Mouse (Mus musculus): Measurements from ENCODE around the gene Twist2. TPM values are rescaled to one million over a fixed set of nuclear protein-coding genes. Genes with fewer than 3 reads are reported as not detected.

Twist2 gene
- polyA plus RNA-seq, 1 experiment from 2014 or later = 45.3 TPM

DNA sequence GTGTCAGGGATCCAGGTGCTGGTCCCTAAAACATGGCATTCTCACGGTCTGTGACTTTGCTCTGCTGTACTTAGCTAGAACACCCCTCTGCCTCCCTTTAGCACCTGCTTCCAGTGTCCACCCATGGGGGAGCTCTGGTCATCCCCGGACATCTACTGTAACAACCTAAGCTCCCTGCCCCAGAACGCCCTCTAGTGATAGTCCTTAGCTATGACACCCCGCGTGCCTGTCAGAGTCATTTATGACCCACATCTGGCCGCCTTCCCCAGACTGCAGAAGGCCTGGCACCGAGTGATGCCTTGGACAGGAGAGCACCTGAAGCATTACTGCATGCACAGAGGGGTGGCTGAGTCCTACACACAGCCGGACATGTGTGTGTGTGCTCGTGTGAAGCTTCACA, 18.0 kb downstream of the Twist2 start:
- WGBS = 41% methylated on average over 9 of the region's 9 CpGs
- H3K4me3 ChIP-seq (replicated peaks) = no peak overlapping the region
- no peak overlapping the region for H3K27ac ChIP-seq
- no peak for ATAC-seq (ENCODE audit: insufficient number of reproducible peaks, insufficient read depth, low FRiP score, low TSS enrichment, low read depth)
- 0 out of 2 replicates have a peak, but pooled peaks cover 5% of the 10 kb centered on the region for H3K36me3 ChIP-seq
- H3K9me3 ChIP-seq = no peaks in the 10 kb centered on the region
- H3K9ac ChIP-seq (replicated peaks) = no peak overlapping the region
- H3K4me2 ChIP-seq = no peak overlapping the region
- no peaks in the 10 kb centered on the region; the same call in 1 of the 2 replicates for H3K27me3 ChIP-seq
- peaks cover 46% of the 10 kb centered on the region for H3K4me1 ChIP-seq (replicated peaks)

DNA sequence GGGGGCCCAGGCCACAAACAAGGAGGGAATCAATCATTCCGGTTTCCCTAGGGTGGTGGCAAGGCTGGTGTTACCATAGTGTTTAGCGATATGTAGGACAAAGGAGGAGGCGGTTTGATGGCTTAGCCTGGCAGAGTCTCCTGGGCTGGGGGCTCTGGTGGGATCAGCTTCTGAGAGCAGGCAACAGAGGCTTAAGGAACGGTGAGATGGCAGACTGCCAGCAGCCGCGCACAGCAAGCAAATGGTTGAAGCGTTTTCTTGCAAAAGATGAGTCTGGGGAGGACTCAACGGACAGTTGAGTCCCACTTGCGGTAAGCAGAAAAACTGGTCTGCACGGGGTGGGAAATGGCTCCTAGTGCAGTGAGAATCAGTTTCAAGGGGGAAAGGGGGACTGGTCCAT, 19.3 kb downstream of the Twist2 start:
- 82% methylated on average over 10 of the region's 10 CpGs for WGBS
- H3K4me3 ChIP-seq (replicated peaks) = no peak overlapping the region

DNA sequence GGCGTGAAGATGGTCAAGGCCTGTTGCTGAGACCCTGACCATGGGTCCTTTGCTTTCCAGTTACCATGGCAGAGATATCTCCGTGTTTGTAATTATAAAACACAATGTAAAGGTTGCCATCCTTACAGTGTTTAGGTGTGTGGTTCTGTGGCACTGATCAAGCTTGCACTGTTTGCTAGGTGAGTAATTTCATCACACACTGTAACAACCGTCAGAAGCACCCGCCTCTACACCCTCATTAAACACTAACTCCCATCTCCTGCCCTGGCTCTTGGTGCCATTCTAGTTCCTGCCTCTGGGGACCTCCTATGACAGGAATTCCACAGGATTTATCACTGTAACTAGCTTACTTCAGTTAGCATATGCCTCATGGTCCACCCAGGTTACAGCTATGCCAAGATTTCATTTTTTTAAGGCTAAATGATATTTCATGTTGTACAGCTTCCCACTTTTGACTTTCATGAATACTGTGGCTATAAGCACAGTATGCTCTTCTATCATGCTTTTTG, 21.1 kb downstream of the Twist2 start:
- Histone ChIP-seq H3K9ac (replicated peaks) (no peak overlapping the region), H3K4me2 (no peak overlapping the region), H3K36me3 (0 out of 2 replicates have a peak, but pooled peaks cover 8% of the 10 kb centered on the region), H3K27ac (no peak overlapping the region), H3K4me3 (replicated peaks) (no peak overlapping the region), H3K4me1 (replicated peaks) (peaks cover 62% of the 10 kb centered on the region), H3K9me3 (no peaks in the 10 kb centered on the region), H3K27me3 (no peaks in the 10 kb centered on the region; the same call in 1 of the 2 replicates)
- ATAC-seq (ENCODE audit: insufficient number of reproducible peaks, insufficient read depth, low FRiP score, low TSS enrichment, low read depth) = no peak
- 78% methylated on average over 4 of the region's 4 CpGs for WGBS

More for the DNA sequence above, 19.3 kb downstream of the Twist2 start:
- Histone ChIP-seq H3K27ac (no peak overlapping the region), H3K27me3 (no peaks in the 10 kb centered on the region; the same call in 1 of the 2 replicates), H3K9me3 (no peaks in the 10 kb centered on the region), H3K9ac (replicated peaks) (no peak overlapping the region), H3K36me3 (0 out of 2 replicates have a peak, but pooled peaks cover 5% of the 10 kb centered on the region), H3K4me2 (no peak overlapping the region), H3K4me1 (replicated peaks) (peaks cover 57% of the 10 kb centered on the region)
- ATAC-seq (ENCODE audit: insufficient number of reproducible peaks, insufficient read depth, low FRiP score, low TSS enrichment, low read depth) = no peak

GRCm38 (mm10) chr1:91823530-91823929, 22.3 kb downstream of the Twist2 start:
- H3K27ac ChIP-seq = 0 out of 2 replicates have a peak overlapping the region, but pooled peaks have one; percentile 35
- no peak overlapping the region for H3K4me2 ChIP-seq
- no peak for ATAC-seq (ENCODE audit: insufficient number of reproducible peaks, insufficient read depth, low FRiP score, low TSS enrichment, low read depth)
- no peak overlapping the region for H3K9ac ChIP-seq (replicated peaks)
- H3K9me3 ChIP-seq = no peaks in the 10 kb centered on the region
- no peaks in the 10 kb centered on the region; the same call in 1 of the 2 replicates for H3K27me3 ChIP-seq
- WGBS = 39% methylated on average over 3 of the region's 3 CpGs
- H3K36me3 ChIP-seq = 0 out of 2 replicates have a peak, but pooled peaks cover 6% of the 10 kb centered on the region
- H3K4me3 ChIP-seq (replicated peaks) = no peak overlapping the region
- peaks cover 64% of the 10 kb centered on the region for H3K4me1 ChIP-seq (replicated peaks)

DNA sequence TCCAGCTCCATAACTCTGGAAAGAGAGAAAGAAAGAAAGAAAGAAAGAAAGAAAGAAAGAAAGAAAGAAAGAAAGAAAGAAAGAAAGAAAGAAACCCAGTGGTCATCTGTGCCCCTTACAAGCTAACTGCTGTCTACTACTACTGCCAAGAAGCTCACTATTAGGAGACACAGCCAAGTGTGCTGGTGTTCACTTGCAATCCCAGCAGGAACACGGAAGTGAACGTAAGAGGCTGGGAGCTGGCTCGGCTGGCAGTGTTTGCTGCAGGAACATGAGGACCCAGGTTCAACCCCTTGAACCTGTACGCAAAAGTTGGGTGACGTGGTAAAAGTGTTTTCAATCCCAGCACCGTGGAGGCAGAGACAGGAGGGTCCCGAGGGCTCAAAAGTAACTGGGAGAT, 22.7 kb downstream of the Twist2 start:
- Histone ChIP-seq H3K9ac (replicated peaks) (no peak overlapping the region), H3K4me2 (no peak overlapping the region), H3K4me1 (replicated peaks) (peaks cover 66% of the 10 kb centered on the region), H3K9me3 (no peaks in the 10 kb centered on the region), H3K27me3 (no peaks in the 10 kb centered on the region; the same call in 1 of the 2 replicates), H3K36me3 (0 out of 2 replicates have a peak, but pooled peaks cover 3% of the 10 kb centered on the region), H3K4me3 (replicated peaks) (no peak overlapping the region), H3K27ac (no peak overlapping the region)
- 86% methylated on average over 7 of the region's 7 CpGs for WGBS
- ATAC-seq (ENCODE audit: insufficient number of reproducible peaks, insufficient read depth, low FRiP score, low TSS enrichment, low read depth) = no peak

DNA sequence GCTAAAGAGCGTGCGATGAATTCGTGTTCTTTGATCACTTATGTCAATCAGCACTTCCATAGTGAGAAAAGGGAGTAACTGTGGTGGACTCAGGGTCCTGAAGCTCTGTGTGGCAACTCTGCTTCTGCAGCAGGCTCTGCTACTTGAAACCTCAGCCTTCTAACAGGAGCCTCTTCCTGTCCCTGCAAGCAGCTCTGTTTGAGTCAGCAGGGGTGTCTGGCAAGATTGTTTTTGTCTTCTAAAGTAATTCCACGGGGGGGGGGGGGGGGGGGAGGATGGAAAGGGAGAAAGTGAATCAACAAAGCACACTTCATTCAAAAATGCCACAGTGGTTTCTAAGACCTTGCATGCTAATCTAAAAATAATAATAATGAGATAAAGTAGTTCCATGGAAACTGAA, 24.0 kb downstream of the Twist2 start:
- Histone ChIP-seq H3K27ac (no peak overlapping the region), H3K9ac (replicated peaks) (no peak overlapping the region), H3K4me1 (replicated peaks) (peaks cover 64% of the 10 kb centered on the region), H3K4me3 (replicated peaks) (no peak overlapping the region), H3K27me3 (no peaks in the 10 kb centered on the region; the same call in 1 of the 2 replicates), H3K36me3 (0 out of 2 replicates have a peak, but pooled peaks cover 3% of the 10 kb centered on the region), H3K4me2 (no peak overlapping the region), H3K9me3 (no peaks in the 10 kb centered on the region)
- WGBS = 50% methylated on average over 4 of the region's 4 CpGs
- ATAC-seq (ENCODE audit: insufficient number of reproducible peaks, insufficient read depth, low FRiP score, low TSS enrichment, low read depth) = no peak

DNA sequence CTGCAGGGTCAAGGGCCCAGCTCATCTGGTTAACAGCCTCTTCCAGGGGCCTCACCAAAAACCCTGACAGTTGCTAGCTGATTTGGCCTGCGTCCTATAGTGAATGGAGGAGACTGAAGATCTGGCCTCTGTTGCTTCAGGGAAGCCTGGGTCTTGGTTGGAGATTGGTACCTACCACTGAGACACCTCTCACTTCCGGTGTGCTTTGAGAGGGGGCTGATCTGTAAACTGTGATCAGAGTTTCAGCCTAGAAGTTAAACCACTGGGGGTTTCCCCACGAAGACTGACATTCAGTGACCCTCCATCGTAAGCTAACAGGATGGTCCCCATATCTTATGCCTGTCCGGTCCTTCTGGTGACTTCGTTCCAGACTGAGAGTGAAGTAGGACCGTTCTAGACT, 30.7 kb downstream of the Twist2 start:
- H3K27me3 ChIP-seq = no peaks in the 10 kb centered on the region
- H3K36me3 ChIP-seq = 0 out of 2 replicates have a peak, but pooled peaks cover 1% of the 10 kb centered on the region
- no peak for ATAC-seq (ENCODE audit: insufficient number of reproducible peaks, insufficient read depth, low FRiP score, low TSS enrichment, low read depth)
- H3K4me1 ChIP-seq (replicated peaks) = peaks cover 46% of the 10 kb centered on the region
- no peak overlapping the region for H3K4me2 ChIP-seq
- no peak overlapping the region for H3K9ac ChIP-seq (replicated peaks)
- H3K27ac ChIP-seq = no peak overlapping the region
- 91% methylated on average over 7 of the region's 7 CpGs for WGBS
- H3K4me3 ChIP-seq (replicated peaks) = no peak overlapping the region
- no peaks in the 10 kb centered on the region for H3K9me3 ChIP-seq

DNA sequence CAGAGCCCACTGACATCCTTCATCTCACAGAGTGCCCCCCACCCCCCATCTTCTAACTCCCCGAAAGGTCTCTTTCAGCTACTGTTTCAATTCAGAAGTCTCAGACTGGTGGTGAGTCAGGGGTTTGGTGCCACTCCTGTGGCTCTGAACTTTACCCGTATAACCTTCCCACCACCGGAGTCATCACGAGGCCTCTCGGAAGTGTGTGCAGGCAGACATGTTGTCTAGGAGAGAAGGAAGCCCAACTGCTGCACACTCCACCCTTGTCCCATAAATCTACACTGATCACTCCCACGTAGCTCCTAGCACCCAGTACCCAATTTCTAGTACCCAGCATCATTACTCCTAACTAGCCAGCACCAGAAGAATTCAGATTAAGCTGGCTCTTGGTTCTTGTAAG, 38.3 kb downstream of the Twist2 start:
- ATAC-seq (ENCODE audit: insufficient number of reproducible peaks, insufficient read depth, low FRiP score, low TSS enrichment, low read depth) = peak; percentile 32; the same call in 1 of the 2 replicates
- Histone ChIP-seq H3K9me3 (no peaks in the 10 kb centered on the region), H3K4me1 (replicated peaks) (peaks cover 45% of the 10 kb centered on the region), H3K4me3 (replicated peaks) (no peak overlapping the region), H3K4me2 (no peak overlapping the region), H3K36me3 (0 out of 2 replicates have a peak, but pooled peaks cover 10% of the 10 kb centered on the region), H3K9ac (replicated peaks) (no peak overlapping the region), H3K27me3 (peaks cover 7% of the 10 kb centered on the region; the same call in 1 of the 2 replicates), H3K27ac (peak overlapping the region; percentile 54; the same call in 1 of the 2 replicates)
- WGBS = 62% methylated on average over 6 of the region's 6 CpGs

DNA sequence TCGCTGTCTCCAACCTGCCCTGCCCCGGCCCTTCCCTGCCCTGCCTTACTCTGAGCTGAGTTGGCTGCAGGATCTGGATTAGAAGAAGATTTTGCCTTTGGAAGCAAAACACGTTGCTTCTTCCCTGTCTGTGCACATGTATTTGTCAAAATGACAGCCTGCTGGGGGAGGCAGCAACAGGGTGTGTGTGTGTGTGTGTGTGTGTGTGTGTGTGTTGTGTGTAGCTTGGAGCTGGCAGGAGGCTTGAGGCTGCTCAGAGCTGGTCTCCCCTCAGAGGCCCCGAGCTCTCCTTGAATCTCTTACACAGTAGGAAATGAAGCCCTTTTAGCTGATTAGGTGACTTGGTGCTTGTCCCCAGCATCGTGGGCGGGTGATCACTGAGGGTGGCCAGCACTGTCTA, 38.7 kb downstream of the Twist2 start:
- no peak overlapping the region for H3K9ac ChIP-seq (replicated peaks)
- 0 out of 2 replicates have a peak, but pooled peaks cover 10% of the 10 kb centered on the region for H3K36me3 ChIP-seq
- peaks cover 49% of the 10 kb centered on the region for H3K4me1 ChIP-seq (replicated peaks)
- H3K27me3 ChIP-seq = peaks cover 7% of the 10 kb centered on the region; the same call in 1 of the 2 replicates
- no peak overlapping the region for H3K4me3 ChIP-seq (replicated peaks)
- H3K27ac ChIP-seq = peak overlapping the region; percentile 41; the same call in 1 of the 2 replicates
- no peak for ATAC-seq (ENCODE audit: insufficient number of reproducible peaks, insufficient read depth, low FRiP score, low TSS enrichment, low read depth)
- H3K4me2 ChIP-seq = no peak overlapping the region
- no peaks in the 10 kb centered on the region for H3K9me3 ChIP-seq
- 76% methylated on average over 6 of the region's 6 CpGs for WGBS

DNA sequence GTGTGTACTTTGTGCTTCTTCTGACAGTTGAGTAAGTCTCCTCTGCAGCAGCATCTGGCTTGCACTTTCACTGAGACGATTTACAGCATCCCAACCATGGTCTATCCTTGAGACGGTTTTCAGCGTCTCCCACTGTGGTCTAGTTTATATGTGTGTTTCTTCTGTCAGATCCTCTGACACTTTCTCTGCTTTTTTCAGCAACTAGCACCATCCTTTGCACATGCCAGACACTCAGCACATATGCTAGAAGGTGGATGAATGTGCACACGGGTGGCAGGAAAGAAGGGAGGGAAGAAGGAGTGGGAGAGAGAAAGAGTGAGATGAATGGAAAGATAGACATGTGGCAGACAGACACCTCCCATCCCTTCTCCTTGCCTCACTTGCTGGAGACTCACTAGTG, 43.0 kb downstream of the Twist2 start:
- Histone ChIP-seq H3K36me3 (peaks cover 32% of the 10 kb centered on the region), H3K27me3 (no peaks in the 10 kb centered on the region), H3K4me2 (0 out of 2 replicates have a peak overlapping the region, but pooled peaks have one; percentile 13), H3K27ac (peak overlapping the region; percentile 76), H3K9me3 (no peaks in the 10 kb centered on the region), H3K4me3 (replicated peaks) (no peak overlapping the region), H3K4me1 (replicated peaks) (peaks cover 39% of the 10 kb centered on the region), H3K9ac (replicated peaks) (no peak overlapping the region)
- ATAC-seq (ENCODE audit: insufficient number of reproducible peaks, insufficient read depth, low FRiP score, low TSS enrichment, low read depth) = no peak
- 24% methylated on average over 4 of the region's 4 CpGs for WGBS

GRCm38 (mm10) chr1:91844681-91845379, 43.6 kb downstream of the Twist2 start:
- peak; percentile 53; the same call in 1 of the 2 replicates for ATAC-seq (ENCODE audit: insufficient number of reproducible peaks, insufficient read depth, low FRiP score, low TSS enrichment, low read depth)
- 36% methylated on average over 8 of the region's 8 CpGs for WGBS
- H3K4me1 ChIP-seq (replicated peaks) = peaks cover 34% of the 10 kb centered on the region
- no peak overlapping the region for H3K4me3 ChIP-seq (replicated peaks)
- no peaks in the 10 kb centered on the region for H3K27me3 ChIP-seq
- 0 out of 2 replicates have a peak overlapping the region, but pooled peaks have one; percentile 13 for H3K4me2 ChIP-seq
- peak overlapping the region; percentile 76 for H3K27ac ChIP-seq
- peaks cover 32% of the 10 kb centered on the region for H3K36me3 ChIP-seq
- no peak overlapping the region for H3K9ac ChIP-seq (replicated peaks)
- H3K9me3 ChIP-seq = no peaks in the 10 kb centered on the region
